Mouse (Mus musculus) myocyte (in vitro differentiated cells): ENCODE results near the gene 4930455H04Rik.

Experiments
- CEBPB ChIP-seq: IDR thresholded peaks from 2 replicates; pipeline ENCODE4 v1.6.1; 2011; ENCODE audit warnings: mild to moderate bottlenecking, moderate library complexity; ENCODE audit not compliant: poor library complexity, insufficient read depth, severe bottlenecking
- E2F4 ChIP-seq: IDR thresholded peaks from one replicate; pipeline ENCODE4 v1.6.1; 2011; ENCODE audit warnings: mild to moderate bottlenecking, control low read depth, moderate library complexity; ENCODE audit not compliant: insufficient read depth
- MAX ChIP-seq: IDR thresholded peaks from one replicate; pipeline ENCODE4 v1.6.1; 2011; ENCODE audit warnings: low read depth, mild to moderate bottlenecking, control low read depth
- MYOD1 ChIP-seq, 3 experiments: IDR thresholded peaks; one replicate each; pipeline ENCODE4 v1.6.1; 2011; ENCODE audit warnings: control low read depth in 2 of 3, low read depth in 2 of 3, mild to moderate bottlenecking in 2 of 3, moderate library complexity in 1 of 3; ENCODE audit not compliant: insufficient read length in 2 of 3, control insufficient read depth in 1 of 3
- MYOG ChIP-seq, 3 experiments: IDR thresholded peaks; one replicate each; pipeline ENCODE4 v1.6.1; 2011; ENCODE audit warnings: control low read depth in 2 of 3, low read depth in 2 of 3, mild to moderate bottlenecking in 2 of 3; ENCODE audit not compliant: insufficient read length in 2 of 3, control insufficient read depth in 1 of 3, insufficient read depth in 1 of 3
- POLR2A ChIP-seq: IDR thresholded peaks from one replicate; pipeline ENCODE4 v1.6.1; 2011; ENCODE audit warnings: low read depth, mild to moderate bottlenecking, control low read depth, moderate library complexity; ENCODE audit not compliant: insufficient read length
- POLR2AphosphoS2 ChIP-seq: IDR thresholded peaks from one replicate; pipeline ENCODE4 v1.6.1; 2011; ENCODE audit warnings: low read depth, control low read depth; ENCODE audit not compliant: insufficient read length
- REST ChIP-seq: IDR thresholded peaks from one replicate; pipeline ENCODE4 v1.6.1; 2011; ENCODE audit warnings: mild to moderate bottlenecking, control low read depth, moderate library complexity; ENCODE audit not compliant: insufficient read depth, insufficient read length
- SRF ChIP-seq: IDR thresholded peaks from one replicate; pipeline ENCODE4 v1.6.1; 2011; ENCODE audit warnings: low read depth; ENCODE audit not compliant: control insufficient read depth, insufficient read length
- TCF12 ChIP-seq: IDR thresholded peaks from one replicate; pipeline ENCODE4 v1.6.1; 2011; ENCODE audit warnings: mild to moderate bottlenecking, control low read depth; ENCODE audit not compliant: poor library complexity, insufficient read depth, severe bottlenecking
- TCF3 ChIP-seq: IDR thresholded peaks from one replicate; pipeline ENCODE4 v1.6.1; 2011; ENCODE audit warnings: low read depth, control low read depth; ENCODE audit not compliant: insufficient read length
- USF1 ChIP-seq: IDR thresholded peaks from one replicate; pipeline ENCODE4 v1.6.1; 2011; ENCODE audit warnings: low read depth, mild to moderate bottlenecking, control low read depth, moderate library complexity

DNA sequence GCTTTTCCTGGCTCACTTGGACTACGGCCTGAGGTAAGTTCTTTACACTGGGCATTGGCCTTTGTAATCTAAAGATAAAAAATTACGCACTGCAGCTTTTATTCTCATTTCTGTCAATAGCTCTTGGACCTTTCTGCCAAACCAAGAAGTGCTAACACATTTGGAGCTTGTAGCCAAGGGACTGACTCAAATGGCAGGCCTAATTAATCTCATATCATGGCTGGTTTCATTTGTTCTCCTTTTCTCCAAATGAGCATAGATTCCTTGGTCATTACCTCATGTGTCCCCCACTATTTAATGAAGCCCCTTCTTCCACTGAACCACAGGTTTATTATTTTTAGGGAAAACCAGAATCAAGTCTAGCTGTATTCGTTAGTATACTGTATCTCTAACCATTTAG lies 20.2 kb downstream of the 4930455H04Rik start:
- no peak for TF ChIP-seq POLR2A
- no peak for TF ChIP-seq MYOG (IDR thresholded peaks at IDR 0.05; ENCODE audit: control insufficient read depth in 1 of 3, insufficient read depth in 1 of 3, insufficient read length in 2 of 3, low read depth in 2 of 3)
- no peak for TF ChIP-seq POLR2AphosphoS2
- no peak for TF ChIP-seq USF1
- TF ChIP-seq MAX = no peak
- no peak for TF ChIP-seq E2F4
- TF ChIP-seq TCF12 = no peak
- TF ChIP-seq TCF3 = no peak
- TF ChIP-seq MYOD1 (IDR thresholded peaks at IDR 0.05; ENCODE audit: control insufficient read depth in 1 of 3, insufficient read length in 2 of 3, low read depth in 2 of 3) = no peak
- no peak for TF ChIP-seq REST
- TF ChIP-seq CEBPB = no peak
- no peak for TF ChIP-seq SRF
